Mouse (Mus musculus) heart, embryonic 16.5 days (tissue): ENCODE measurements around the gene Ermap. TPM values are rescaled to one million over a fixed set of nuclear protein-coding genes. Genes with fewer than 3 reads are reported as not detected.
A peak's percentile ranks its signal among the peaks of the same experiment; 100 is the strongest.

Source experiments
- ATAC-seq: fragments of 200-750 bp; cut with Nextera tagmentation; replicated peaks from 2 replicates; pipeline ENCODE4 v1.8.0; 2017; ENCODE audit warnings: moderate number of reproducible peaks; ENCODE audit not compliant: insufficient read depth, low FRiP score; ENCODE audit errors: extremely low read depth
- H3K27ac ChIP-seq: fragments of 300-500 bp; sonication (generic); 2 replicates; pipeline ENCODE4 v1.5.1; 2014; ENCODE audit warnings: mild to moderate bottlenecking, low read length, control low read depth, moderate library complexity
- H3K27me3 ChIP-seq: fragments of 300-500 bp; sonication (generic); 2 replicates; pipeline ENCODE4 v1.6.1; 2014; ENCODE audit warnings: low read length, mixed read lengths; ENCODE audit not compliant: control insufficient read depth, insufficient read depth
- H3K36me3 ChIP-seq: fragments of 300-500 bp; sonication (generic); 2 replicates; pipeline ENCODE4 v1.6.1; 2014; ENCODE audit not compliant: control insufficient read depth, insufficient read depth
- H3K4me1 ChIP-seq: fragments of 300-500 bp; sonication (generic); 2 replicates; pipeline ENCODE4 v1.6.1; 2014; ENCODE audit warnings: low read length, mixed read lengths; ENCODE audit not compliant: control insufficient read depth, insufficient read depth
- H3K4me2 ChIP-seq: fragments of 300-500 bp; sonication (generic); 2 replicates; pipeline ENCODE4 v1.6.1; 2014; ENCODE audit warnings: low read depth, mild to moderate bottlenecking, control low read depth, low read length
- H3K4me3 ChIP-seq: fragments of 300-500 bp; sonication (generic); 2 replicates; pipeline ENCODE4 v1.5.1; 2014; ENCODE audit warnings: mild to moderate bottlenecking, control low read depth, low read length
- H3K9ac ChIP-seq: fragments of 300-500 bp; sonication (generic); 2 replicates; pipeline ENCODE4 v1.6.1; 2014; ENCODE audit warnings: low read length, control low read depth
- H3K9me3 ChIP-seq: fragments of 300-500 bp; sonication (generic); replicated peaks from 2 replicates; pipeline ENCODE4 v1.6.1; 2016; ENCODE audit warnings: low read length; ENCODE audit not compliant: control insufficient read depth
- WGBS: fragments of 180-500 bp; shearing (Covaris S2); extraction: QIAGEN DNeasy Blood & Tissue Kit; methylation state at CpG from one replicate; pipeline ENCODE4 v1.1.7; 2014; 5-methylcytosine and 5-hydroxymethylcytosine counted together
- polyA plus RNA-seq: library from polyadenylated mRNA; unstranded; fragments of >200 nt; fragmentation: Nextera tagmentation; extraction: Ambion mirVana; gene quantifications from 2 replicates; pipeline ENCODE4 v1.2.1, GENCODE M21; 2015

The Ermap gene
- polyA plus RNA-seq, 1 experiment from 2014 or later, result 0.88 TPM

DNA sequence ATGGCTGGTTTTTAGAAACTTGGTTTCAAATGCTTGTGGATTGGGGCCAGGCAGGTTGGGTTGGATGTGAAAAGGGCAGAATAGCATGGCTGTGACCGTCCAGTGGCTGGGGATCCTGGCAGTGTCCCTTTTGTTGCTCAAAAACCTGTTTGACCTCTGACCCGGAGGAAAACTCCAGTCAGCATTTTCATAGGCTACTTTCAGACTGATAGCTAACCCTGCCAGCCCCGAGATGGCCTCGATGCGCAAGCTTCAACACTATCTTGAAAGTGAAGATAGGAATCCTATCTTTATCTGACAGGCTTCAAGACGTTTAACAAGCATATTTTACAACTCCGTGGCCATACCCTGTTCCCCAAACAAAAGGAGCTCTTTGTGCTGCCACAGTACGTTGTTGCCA lies 52.5 kb downstream of the Ermap start:
- peaks cover 9% of the 10 kb centered on the region for H3K4me1 ChIP-seq
- H3K9ac ChIP-seq, result no peak overlapping the region
- no peaks in the 10 kb centered on the region for H3K9me3 ChIP-seq
- no peaks in the 10 kb centered on the region for H3K27me3 ChIP-seq
- no peak overlapping the region for H3K4me3 ChIP-seq
- no peak for ATAC-seq
- WGBS, result 57% methylated on average over 8 of the region's 8 CpGs
- peaks cover 53% of the 10 kb centered on the region for H3K36me3 ChIP-seq
- no peak overlapping the region for H3K4me2 ChIP-seq
- no peak overlapping the region for H3K27ac ChIP-seq

- no peak for ATAC-seq
- 88% methylated on average over 13 of the region's 13 CpGs for WGBS
- Histone ChIP-seq H3K36me3 (peaks cover 59% of the 10 kb centered on the region), H3K27ac (no peak overlapping the region), H3K27me3 (no peaks in the 10 kb centered on the region), H3K4me2 (no peak overlapping the region), H3K9me3 (no peaks in the 10 kb centered on the region), H3K4me1 (peaks cover 12% of the 10 kb centered on the region), H3K9ac (no peak overlapping the region), H3K4me3 (no peak overlapping the region)
Measured at GRCm38 (mm10) chr4:119133860-119134259, 56.0 kb downstream of the Ermap start.

DNA sequence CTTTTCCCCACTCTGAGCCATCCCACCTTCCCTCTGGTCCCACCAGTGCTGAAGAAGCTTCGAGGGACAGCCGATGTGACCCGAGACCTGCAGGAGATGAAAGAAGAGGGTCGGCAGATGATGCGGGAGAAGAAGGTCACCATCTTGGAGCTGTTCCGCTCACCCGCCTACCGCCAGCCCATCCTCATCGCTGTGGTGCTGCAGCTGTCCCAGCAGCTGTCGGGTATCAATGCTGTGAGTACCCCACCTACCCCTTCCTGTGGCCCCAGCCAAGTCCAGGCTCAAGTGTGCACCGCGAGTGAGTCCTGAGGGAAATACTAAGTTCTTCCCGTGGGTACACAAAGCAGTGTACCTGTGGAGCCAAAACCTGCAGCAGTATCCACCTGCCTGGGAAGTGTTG lies 56.5 kb downstream of the Ermap start:
- Histone ChIP-seq H3K4me1 (peaks cover 17% of the 10 kb centered on the region), H3K27ac (no peak overlapping the region), H3K9me3 (no peaks in the 10 kb centered on the region), H3K4me2 (no peak overlapping the region), H3K36me3 (peaks cover 59% of the 10 kb centered on the region), H3K9ac (no peak overlapping the region), H3K4me3 (no peak overlapping the region), H3K27me3 (no peaks in the 10 kb centered on the region)
- no peak for ATAC-seq
- WGBS, result 87% methylated on average over 13 of the region's 13 CpGs

DNA sequence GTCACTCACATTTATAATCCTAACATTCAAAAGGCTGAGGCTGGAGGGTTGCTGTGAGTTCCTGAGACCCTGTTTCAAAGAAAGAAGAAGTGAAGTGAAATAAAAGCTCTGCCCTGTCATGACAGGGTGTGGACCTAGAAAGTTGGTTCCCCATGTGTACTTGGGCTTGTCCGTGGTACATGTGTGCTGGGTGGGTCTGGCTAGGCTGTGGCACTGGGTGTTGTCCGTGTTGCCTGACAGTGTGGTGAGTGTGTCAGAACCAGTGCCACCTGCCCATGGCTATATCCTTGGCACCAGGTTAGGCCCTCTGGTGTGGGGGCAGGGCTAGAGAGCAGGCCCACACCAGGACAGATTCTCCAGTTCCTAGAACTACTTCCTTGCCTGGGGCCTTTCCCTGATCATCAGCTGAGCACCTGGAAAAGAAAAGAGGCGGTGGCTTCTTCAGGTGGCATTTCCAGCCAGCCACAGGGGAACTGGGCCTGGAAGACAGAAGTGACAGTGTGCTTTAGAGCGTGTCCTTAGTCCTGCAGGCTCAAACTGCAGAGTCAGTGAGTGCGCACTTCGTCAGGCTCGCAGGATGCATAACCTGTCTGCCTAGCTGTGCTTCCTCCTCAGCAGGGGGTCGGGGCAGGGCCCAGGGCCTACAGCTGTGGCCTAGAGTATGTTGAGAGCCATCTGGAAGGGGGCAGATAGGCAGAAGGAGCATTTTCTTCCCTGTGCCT lies 58.5 kb downstream of the Ermap start:
- Histone ChIP-seq H3K9me3 (no peaks in the 10 kb centered on the region), H3K9ac (no peak overlapping the region), H3K27me3 (no peaks in the 10 kb centered on the region), H3K4me3 (no peak overlapping the region), H3K27ac (no peak overlapping the region), H3K36me3 (peaks cover 47% of the 10 kb centered on the region), H3K4me1 (peaks cover 29% of the 10 kb centered on the region), H3K4me2 (no peak overlapping the region)
- no peak for ATAC-seq
- WGBS, result 83% methylated on average over 8 of the region's 8 CpGs

DNA sequence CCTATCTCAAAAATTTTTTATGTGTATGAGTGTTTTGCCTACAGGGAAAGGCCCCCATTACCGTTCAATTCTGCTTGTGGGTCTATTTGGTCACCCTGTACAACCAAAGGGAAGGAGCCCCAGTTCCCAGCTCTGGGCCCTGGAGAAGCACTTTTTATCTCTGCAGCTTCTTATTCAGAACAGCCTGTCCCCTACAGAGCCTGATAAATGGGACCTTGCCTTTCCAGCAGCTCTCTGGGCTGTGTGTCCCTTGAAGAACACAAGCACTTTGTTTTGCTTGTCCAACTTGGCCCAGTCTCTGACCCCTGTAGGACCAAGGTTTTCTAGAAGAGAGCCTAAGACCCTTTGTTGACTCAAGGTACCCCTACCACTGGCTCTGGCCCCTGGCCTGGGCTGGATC lies 60.7 kb downstream of the Ermap start:
- WGBS, result 79% methylated on average over 1 of the region's 1 CpGs
- no peak overlapping the region for H3K4me3 ChIP-seq
- H3K27me3 ChIP-seq, result no peaks in the 10 kb centered on the region
- H3K27ac ChIP-seq, result peak overlapping the region; percentile 13; the same call in 1 of the 2 replicates
- ATAC-seq, result no peak
- peaks cover 48% of the 10 kb centered on the region for H3K4me1 ChIP-seq
- no peak overlapping the region for H3K9ac ChIP-seq
- peaks cover 26% of the 10 kb centered on the region for H3K36me3 ChIP-seq
- no peak overlapping the region for H3K4me2 ChIP-seq
- H3K9me3 ChIP-seq, result no peaks in the 10 kb centered on the region

GRCm38 (mm10) chr4:119128547-119128946 lies 61.3 kb downstream of the Ermap start:
- H3K4me2 ChIP-seq, result no peak overlapping the region
- no peak overlapping the region for H3K4me3 ChIP-seq
- peaks cover 21% of the 10 kb centered on the region for H3K36me3 ChIP-seq
- WGBS, result 41% methylated on average over 7 of the region's 7 CpGs
- H3K9me3 ChIP-seq, result no peaks in the 10 kb centered on the region
- ATAC-seq, result no peak
- H3K4me1 ChIP-seq, result peaks cover 49% of the 10 kb centered on the region
- H3K27ac ChIP-seq, result peak overlapping the region; percentile 25; the same call in 1 of the 2 replicates
- no peaks in the 10 kb centered on the region for H3K27me3 ChIP-seq
- H3K9ac ChIP-seq, result peak overlapping the region; percentile 41; the same call in 1 of the 2 replicates

- Histone ChIP-seq H3K4me1 (peaks cover 53% of the 10 kb centered on the region), H3K9me3 (no peaks in the 10 kb centered on the region), H3K36me3 (peaks cover 9% of the 10 kb centered on the region; the same call in 1 of the 2 replicates), H3K9ac (no peak overlapping the region; the same call in 1 of the 2 replicates), H3K27ac (peak overlapping the region; percentile 46; the same call in 1 of the 2 replicates), H3K4me2 (no peak overlapping the region), H3K27me3 (no peaks in the 10 kb centered on the region), H3K4me3 (no peak overlapping the region)
- no peak for ATAC-seq
- WGBS, result 56% methylated on average over 6 of the region's 6 CpGs
Measured at GRCm38 (mm10) chr4:119127229-119127628, 62.6 kb downstream of the Ermap start.

DNA sequence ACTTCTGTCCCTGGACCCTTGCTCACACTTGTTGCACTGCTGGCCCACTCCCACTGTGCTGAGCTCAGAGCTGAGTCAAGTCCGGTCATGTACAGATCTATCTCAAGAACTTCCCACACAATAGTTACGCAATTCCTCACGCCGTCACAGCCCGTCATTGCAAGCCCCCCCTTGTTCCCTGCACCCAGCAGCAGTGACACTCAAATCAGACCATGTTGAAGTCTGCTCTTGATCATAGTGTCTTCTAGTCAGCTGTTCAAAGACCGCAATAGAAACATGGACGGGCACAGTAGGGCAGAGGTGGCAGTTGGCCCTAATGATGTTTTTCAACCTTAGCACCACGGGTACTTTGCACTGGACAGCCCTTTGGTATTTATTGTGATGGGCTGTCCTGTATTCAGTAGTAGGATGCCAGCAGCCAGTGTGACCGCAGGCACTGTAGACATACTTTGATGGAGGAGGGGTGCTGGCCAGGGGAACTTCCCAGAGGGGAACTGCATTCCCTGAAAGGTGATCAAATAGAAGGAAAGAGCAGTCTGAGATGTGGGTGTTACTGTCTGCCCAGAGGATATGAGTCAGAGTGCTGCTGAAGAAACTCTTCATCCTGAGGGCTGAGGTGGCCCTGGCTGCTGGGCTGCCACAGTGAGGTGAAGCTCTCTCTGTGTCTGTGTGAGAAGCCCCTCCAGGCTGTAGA lies 64.1 kb downstream of the Ermap start:
- Histone ChIP-seq H3K4me1 (peaks cover 64% of the 10 kb centered on the region), H3K27me3 (no peaks in the 10 kb centered on the region), H3K27ac (no peak overlapping the region; the same call in 1 of the 2 replicates), H3K36me3 (peaks cover 10% of the 10 kb centered on the region), H3K4me3 (no peak overlapping the region), H3K9me3 (no peaks in the 10 kb centered on the region), H3K4me2 (no peak overlapping the region), H3K9ac (no peak overlapping the region)
- 52% methylated on average over 9 of the region's 9 CpGs for WGBS
- ATAC-seq, result no peak
